In genomic region chr1:162895900-162896299, GRCm38 (mm10) we compare ENCODE assay signal across 9 mouse cellular contexts. TPM values are rescaled to one million over a fixed set of nuclear protein-coding genes. Genes with fewer than 3 reads are reported as not detected.
DNase-seq lines count a peak whose midpoint lies in the region; TF ChIP-seq lines count a peak whose summit lies in the region.
"Had no signal": no experiment of that assay in that cellular context is flagged by ENCODE, and none has a peak within 500 bp of the region (broad histone marks: within the 10 kb centered on the region; RNA-seq: fewer than 3 reads in every experiment).

No protein-coding gene starts in this region.

- no peak overlapping the region for H3K4me3 ChIP-seq in cortical plate, adult 2 months (ENCODE audit: insufficient read depth, low read length)
- H3K4me3 ChIP-seq in spleen, adult 2 months (ENCODE audit: extremely low read depth, insufficient read depth, insufficient read length): no peak overlapping the region
- H3K4me3 ChIP-seq: liver, embryonic 15.5 days had no signal

- H3K4me1 ChIP-seq in cortical plate, adult 2 months (ENCODE audit: control insufficient read depth, insufficient read depth, low read length): no peaks in the 10 kb centered on the region
- H3K4me1 ChIP-seq in spleen, adult 2 months (ENCODE audit: control insufficient read depth, insufficient read depth, insufficient read length): no peaks in the 10 kb centered on the region
- H3K4me1 ChIP-seq: liver, embryonic 15.5 days had no signal

- DNase-seq in cerebellum, postnatal 10 days: peak; percentile 86 to 91
- no peak for DNase-seq in cerebellum, adult 11 months
- DNase-seq in Muller cell, postnatal 12 days (ENCODE audit: inconsistent ontology term): peak; percentile 39
- DNase-seq in heart, adult 8-10 months (ENCODE audit: low spot score): peak; percentile 79
- peak; percentile 58 to 90 for DNase-seq in layer of hippocampus, postnatal 25 days (ENCODE audit: extremely low spot score in 1 of 2, low spot score in 1 of 2)
- DNase-seq in mesoderm, embryonic 11.5 days (ENCODE audit: low read depth, low spot score): peak; percentile 74
- peak in 1 of 2 experiments; percentile 24 for DNase-seq in spleen, adult 2 months (ENCODE audit: low read depth in 1 of 2, low spot score in 2 of 2)

- H3K27ac ChIP-seq in cortical plate, adult 2 months (ENCODE audit: insufficient read depth, low read length): no peak overlapping the region
- no peak overlapping the region for H3K27ac ChIP-seq in spleen, adult 2 months (ENCODE audit: insufficient read depth, low read length)
- H3K27ac ChIP-seq: liver, embryonic 15.5 days had no signal

- 43% methylated on average over 6 of the region's 6 CpGs for WGBS in spleen, adult 2 months

- H3K36me3 ChIP-seq in spleen, adult 2 months (ENCODE audit: control insufficient read depth, insufficient read depth, low read length): no peaks in the 10 kb centered on the region
- H3K36me3 ChIP-seq: liver, embryonic 15.5 days had no signal

- TF ChIP-seq CTCF in cortical plate, adult 2 months (IDR thresholded peaks at IDR 0.05; ENCODE audit: extremely low read depth, insufficient read depth, low read length): peak; percentile 75
- TF ChIP-seq CTCF in spleen, adult 2 months (IDR thresholded peaks at IDR 0.05; ENCODE audit: extremely low read depth, insufficient read depth, insufficient read length, insufficient replicate concordance): peak; percentile 32; the same call in 1 of the 2 replicates

- H3K27me3 ChIP-seq in spleen, adult 2 months (ENCODE audit: control insufficient read depth, insufficient read depth, low read length): no peaks in the 10 kb centered on the region
- H3K27me3 ChIP-seq: liver, embryonic 15.5 days had no signal

- TF ChIP-seq POLR2A in cortical plate, adult 2 months (IDR thresholded peaks at IDR 0.05; ENCODE audit: extremely low read depth, insufficient read depth, low read length): no peak
- no peak for TF ChIP-seq POLR2A in spleen, adult 2 months (IDR thresholded peaks at IDR 0.05; ENCODE audit: low read depth, low read length)

RNA-seq across cellular contexts. Expression of gene Fmo2, which starts 2.6 kb away (rescaled TPM):
- 2.0 and 3.2 TPM in 2 replicates for polyA plus RNA-seq in cortical plate, adult 2 months (2012; rRNA removed)
- total RNA-seq in heart, adult 8-10 months (2022): 10 to 100 TPM; 39.6 to 65.4 (median 54.4) TPM
- 1 to 10 TPM; 2.2 TPM for total RNA-seq in layer of hippocampus, postnatal 25 days (2021)
- 0.77 and 0.84 TPM in 2 replicates for polyA plus RNA-seq in spleen, adult 2 months (2012; rRNA removed)

RNA-seq across cellular contexts. Expression of gene Fmo1, which starts 29.5 kb away (rescaled TPM):
- 21.4 and 25.3 TPM in 2 replicates for polyA plus RNA-seq in cortical plate, adult 2 months (2012; rRNA removed)
- total RNA-seq in heart, adult 8-10 months (2022): 10 to 100 TPM; 31.3 to 36.7 (median 35.1) TPM
- total RNA-seq in layer of hippocampus, postnatal 25 days (2021): 10 to 100 TPM in 1 of 2 experiments, 1 to 10 TPM in 1; 9.9 to 15.0 TPM
- 0.47 and 1.0 TPM in 2 replicates for polyA plus RNA-seq in spleen, adult 2 months (2012; rRNA removed)

RNA-seq across cellular contexts. Expression of gene Fmo6, which starts 41.4 kb away (rescaled TPM):
- polyA plus RNA-seq in cortical plate, adult 2 months (2012; rRNA removed): not detected in 2 replicates
- total RNA-seq in heart, adult 8-10 months (2022): not detected
- total RNA-seq in layer of hippocampus, postnatal 25 days (2021): not detected
- not detected in 2 replicates for polyA plus RNA-seq in spleen, adult 2 months (2012; rRNA removed)
- polyA plus RNA-seq: liver, embryonic 15.5 days had no signal

Comparison
In these comparisons a context has a peak if more than half of its experiments do, and no peak if none do; other contexts are left out.
1. RNA of gene Fmo2, which starts 2.6 kb away (total RNA-seq): 39.6 to 65.4 TPM in heart, adult 8-10 months; 2.2 TPM in layer of hippocampus, postnatal 25 days; every median in the first group is over 10 times any median in the second.